Mouse (Mus musculus) spleen, adult 2 months (tissue): ENCODE data around the gene Tacr1.

Source experiments
- CTCF ChIP-seq: fragments of 200-500 bp; IDR thresholded peaks from 2 replicates; pipeline ENCODE4 v1.5.1; 2011; ENCODE audit warnings: mild to moderate bottlenecking, inconsistent platforms; ENCODE audit not compliant: insufficient read depth, insufficient read length, insufficient replicate concordance; ENCODE audit errors: extremely low read depth
- POLR2A ChIP-seq: fragments of 200-500 bp; IDR thresholded peaks from 2 replicates; pipeline ENCODE4 v1.6.1; 2011; ENCODE audit warnings: low read depth, low read length, inconsistent platforms

- TF ChIP-seq CTCF (no peak), POLR2A (no peak)
Observed at GRCm38 (mm10) chr6:82549270-82549669, 147.1 kb downstream of the Tacr1 start.
